Mouse (Mus musculus): Measurements from ENCODE around the gene Itsn1. TPM values are rescaled to one million over a fixed set of nuclear protein-coding genes. Genes with fewer than 3 reads are reported as not detected.
A peak's percentile ranks its signal among the peaks of the same experiment; 100 is the strongest.

Gene Itsn1
- polyA plus RNA-seq, 1 experiment from 2014 or later: 27.6 TPM

GRCm38 (mm10) chr16:91772586-91772985 is 43.5 kb downstream of the Itsn1 start:
- H3K4me2 ChIP-seq: no peak overlapping the region
- peaks cover 13% of the 10 kb centered on the region; the same call in 1 of the 2 replicates for H3K4me1 ChIP-seq
- peaks cover 3% of the 10 kb centered on the region; the same call in 1 of the 2 replicates for H3K36me3 ChIP-seq
- no peak for ATAC-seq (replicated peaks; ENCODE audit: low FRiP score)
- no peaks in the 10 kb centered on the region for H3K27me3 ChIP-seq
- H3K27ac ChIP-seq: no peak overlapping the region
- H3K9ac ChIP-seq: no peak overlapping the region
- no peak overlapping the region for H3K4me3 ChIP-seq (replicated peaks)
- no peaks in the 10 kb centered on the region for H3K9me3 ChIP-seq (replicated peaks)
- WGBS: 81% methylated on average over 7 of the region's 7 CpGs

- 77% methylated on average over 10 of the region's 10 CpGs for WGBS
- Histone ChIP-seq H3K9me3 (replicated peaks) (no peaks in the 10 kb centered on the region), H3K4me2 (no peak overlapping the region), H3K4me3 (replicated peaks) (no peak overlapping the region), H3K9ac (no peak overlapping the region), H3K4me1 (no peaks in the 10 kb centered on the region), H3K27ac (no peak overlapping the region), H3K27me3 (no peaks in the 10 kb centered on the region), H3K36me3 (peaks cover 10% of the 10 kb centered on the region; the same call in 1 of the 2 replicates)
- no peak for ATAC-seq (replicated peaks; ENCODE audit: low FRiP score)
These were observed 50.5 kb downstream of the Itsn1 start for GRCm38 (mm10) chr16:91779576-91779975.

- peaks cover 15% of the 10 kb centered on the region; the same call in 1 of the 2 replicates for H3K36me3 ChIP-seq
- H3K9ac ChIP-seq: no peak overlapping the region
- 87% methylated on average over 7 of the region's 7 CpGs for WGBS
- no peak overlapping the region for H3K4me3 ChIP-seq (replicated peaks)
- no peaks in the 10 kb centered on the region for H3K27me3 ChIP-seq
- ATAC-seq (replicated peaks; ENCODE audit: low FRiP score): no peak
- no peaks in the 10 kb centered on the region for H3K9me3 ChIP-seq (replicated peaks)
- no peak overlapping the region for H3K27ac ChIP-seq
- H3K4me2 ChIP-seq: no peak overlapping the region
- H3K4me1 ChIP-seq: no peaks in the 10 kb centered on the region
These were observed 51.1 kb downstream of the Itsn1 start for GRCm38 (mm10) chr16:91780151-91780550.

- no peaks in the 10 kb centered on the region for H3K27me3 ChIP-seq
- H3K36me3 ChIP-seq: peaks cover 21% of the 10 kb centered on the region; the same call in 1 of the 2 replicates
- H3K4me2 ChIP-seq: no peak overlapping the region
- no peak for ATAC-seq (replicated peaks; ENCODE audit: low FRiP score)
- no peak overlapping the region for H3K9ac ChIP-seq
- no peaks in the 10 kb centered on the region for H3K9me3 ChIP-seq (replicated peaks)
- no peak overlapping the region for H3K27ac ChIP-seq
- H3K4me1 ChIP-seq: no peaks in the 10 kb centered on the region
- H3K4me3 ChIP-seq (replicated peaks): no peak overlapping the region
- 88% methylated on average over 3 of the region's 3 CpGs for WGBS
These were observed 51.7 kb downstream of the Itsn1 start for GRCm38 (mm10) chr16:91780826-91781225.

- Histone ChIP-seq H3K9me3 (replicated peaks) (no peaks in the 10 kb centered on the region), H3K4me1 (no peaks in the 10 kb centered on the region), H3K36me3 (peaks cover 41% of the 10 kb centered on the region), H3K27ac (no peak overlapping the region), H3K4me3 (replicated peaks) (no peak overlapping the region), H3K9ac (no peak overlapping the region), H3K27me3 (no peaks in the 10 kb centered on the region), H3K4me2 (no peak overlapping the region)
- ATAC-seq (replicated peaks; ENCODE audit: low FRiP score): no peak
- WGBS: 89% methylated on average over 7 of the region's 7 CpGs
These were observed 54.1 kb downstream of the Itsn1 start for GRCm38 (mm10) chr16:91783191-91783590.

- Histone ChIP-seq H3K36me3 (peaks cover 47% of the 10 kb centered on the region), H3K4me2 (no peak overlapping the region), H3K9me3 (replicated peaks) (no peaks in the 10 kb centered on the region), H3K27me3 (no peaks in the 10 kb centered on the region), H3K9ac (no peak overlapping the region), H3K4me1 (no peaks in the 10 kb centered on the region), H3K27ac (no peak overlapping the region), H3K4me3 (replicated peaks) (no peak overlapping the region)
- 71% methylated on average over 6 of the region's 6 CpGs for WGBS
- no peak for ATAC-seq (replicated peaks; ENCODE audit: low FRiP score)
These were observed 55.2 kb downstream of the Itsn1 start for GRCm38 (mm10) chr16:91784298-91784697.

- Histone ChIP-seq H3K4me2 (no peak overlapping the region), H3K27me3 (no peaks in the 10 kb centered on the region), H3K27ac (no peak overlapping the region), H3K4me1 (peaks cover 8% of the 10 kb centered on the region; the same call in 1 of the 2 replicates), H3K9ac (no peak overlapping the region), H3K9me3 (replicated peaks) (no peaks in the 10 kb centered on the region), H3K4me3 (replicated peaks) (no peak overlapping the region), H3K36me3 (peaks cover 53% of the 10 kb centered on the region)
- 80% methylated on average over 10 of the region's 10 CpGs for WGBS
- ATAC-seq (replicated peaks; ENCODE audit: low FRiP score): no peak
These were observed 57.3 kb downstream of the Itsn1 start for GRCm38 (mm10) chr16:91786425-91786824.

- H3K4me3 ChIP-seq (replicated peaks): no peak overlapping the region
- H3K9ac ChIP-seq: no peak overlapping the region
- H3K4me2 ChIP-seq: no peak overlapping the region
- no peak overlapping the region for H3K27ac ChIP-seq
- 72% methylated on average over 6 of the region's 6 CpGs for WGBS
- ATAC-seq (replicated peaks; ENCODE audit: low FRiP score): no peak
- H3K9me3 ChIP-seq (replicated peaks): no peaks in the 10 kb centered on the region
- peaks cover 22% of the 10 kb centered on the region for H3K4me1 ChIP-seq
- peaks cover 45% of the 10 kb centered on the region for H3K36me3 ChIP-seq
- no peaks in the 10 kb centered on the region for H3K27me3 ChIP-seq
These were observed 60.6 kb downstream of the Itsn1 start for GRCm38 (mm10) chr16:91789728-91790127.

GRCm38 (mm10) chr16:91792477-91793196 is 63.6 kb downstream of the Itsn1 start:
- 0 out of 2 replicates have a peak, but pooled peaks have one; percentile 18 for ATAC-seq (replicated peaks; ENCODE audit: low FRiP score)
- peaks cover 22% of the 10 kb centered on the region for H3K4me1 ChIP-seq
- no peak overlapping the region for H3K4me2 ChIP-seq
- H3K36me3 ChIP-seq: peaks cover 39% of the 10 kb centered on the region
- no peak overlapping the region for H3K4me3 ChIP-seq (replicated peaks)
- H3K9ac ChIP-seq: no peak overlapping the region
- no peak overlapping the region; the same call in 1 of the 2 replicates for H3K27ac ChIP-seq
- 40% methylated on average over 8 of the region's 8 CpGs for WGBS
- H3K9me3 ChIP-seq (replicated peaks): no peaks in the 10 kb centered on the region
- H3K27me3 ChIP-seq: no peaks in the 10 kb centered on the region

GRCm38 (mm10) chr16:91793507-91794278 is 64.6 kb downstream of the Itsn1 start:
- WGBS: 89% methylated on average over 13 of the region's 13 CpGs
- Histone ChIP-seq H3K27ac (no peak overlapping the region), H3K9ac (no peak overlapping the region), H3K36me3 (peaks cover 31% of the 10 kb centered on the region), H3K27me3 (no peaks in the 10 kb centered on the region), H3K9me3 (replicated peaks) (no peaks in the 10 kb centered on the region), H3K4me3 (replicated peaks) (no peak overlapping the region), H3K4me2 (no peak overlapping the region), H3K4me1 (peaks cover 22% of the 10 kb centered on the region)
- no peak for ATAC-seq (replicated peaks; ENCODE audit: low FRiP score)

- no peak for ATAC-seq (replicated peaks; ENCODE audit: low FRiP score)
- Histone ChIP-seq H3K4me2 (no peak overlapping the region), H3K9me3 (replicated peaks) (no peaks in the 10 kb centered on the region), H3K4me3 (replicated peaks) (no peak overlapping the region), H3K27me3 (no peaks in the 10 kb centered on the region), H3K9ac (no peak overlapping the region), H3K36me3 (peaks cover 30% of the 10 kb centered on the region), H3K27ac (no peak overlapping the region), H3K4me1 (peaks cover 22% of the 10 kb centered on the region)
- WGBS: 89% methylated on average over 7 of the region's 7 CpGs
These were observed 65.2 kb downstream of the Itsn1 start for GRCm38 (mm10) chr16:91794306-91794705.

- WGBS: 99% methylated on average over 2 of the region's 2 CpGs
- peaks cover 30% of the 10 kb centered on the region for H3K36me3 ChIP-seq
These were observed 66.0 kb downstream of the Itsn1 start for GRCm38 (mm10) chr16:91795044-91795443.

More at GRCm38 (mm10) chr16:91795044-91795443, 66.0 kb downstream of the Itsn1 start:
- H3K27me3 ChIP-seq: no peaks in the 10 kb centered on the region
- H3K4me2 ChIP-seq: no peak overlapping the region
- H3K27ac ChIP-seq: no peak overlapping the region
- no peak overlapping the region for H3K9ac ChIP-seq
- peaks cover 17% of the 10 kb centered on the region for H3K4me1 ChIP-seq
- ATAC-seq (replicated peaks; ENCODE audit: low FRiP score): no peak
- H3K9me3 ChIP-seq (replicated peaks): no peaks in the 10 kb centered on the region
- H3K4me3 ChIP-seq (replicated peaks): no peak overlapping the region
